Mouse (Mus musculus): ENCODE data around the gene Atf1. TPM values are rescaled to one million over a fixed set of nuclear protein-coding genes. Genes with fewer than 3 reads are reported as not detected.
A peak's percentile ranks its signal among the peaks of the same experiment; 100 is the strongest.

Gene Atf1
- 13.4 and 14.3 TPM in 2 replicates for polyA plus RNA-seq (2012; rRNA removed)

- Histone ChIP-seq H3K4me1 (ENCODE audit: control insufficient read depth, insufficient read depth, low read length) (peaks cover 7% of the 10 kb centered on the region; the same call in 1 of the 2 replicates), H3K4me3 (ENCODE audit: insufficient read depth, low read length) (peak within 1 kb of the TSS; percentile 95), H3K27ac (ENCODE audit: insufficient read depth, low read length) (peak within 1 kb of the TSS; percentile 100)
- TF ChIP-seq CTCF (IDR thresholded peaks at IDR 0.05; ENCODE audit: extremely low read depth, insufficient read depth, low read length) (no peak), POLR2A (IDR thresholded peaks at IDR 0.05; ENCODE audit: extremely low read depth, insufficient read depth, low read length) (peak; percentile 81; the same call in 1 of the 2 replicates)
Measured at GRCm38 (mm10) chr15:100227663-100228534, at the start of gene Atf1. TSS of gene Atf1 (plus strand) at chr15:100227819.

DNA sequence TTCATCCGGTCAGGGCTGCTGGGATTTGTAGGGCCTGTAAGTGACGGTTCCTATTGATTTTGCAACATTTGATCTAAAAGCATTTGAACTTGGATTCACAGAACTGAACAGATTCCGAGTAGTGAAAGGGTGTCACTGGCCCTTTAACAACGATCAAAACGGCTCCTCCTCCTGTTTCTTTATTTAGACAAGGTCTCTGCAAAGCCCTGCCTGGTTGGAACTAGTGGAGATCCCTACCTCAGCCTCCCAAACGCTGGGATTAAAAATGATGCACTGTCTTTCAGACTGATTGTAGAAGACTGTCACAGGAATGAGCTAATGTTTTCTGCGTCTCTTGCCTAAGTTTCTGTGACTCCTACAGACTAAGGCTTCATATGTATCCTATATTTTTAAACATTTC is 49.1 kb upstream of the Atf1 start:
- H3K4me1 ChIP-seq (ENCODE audit: control insufficient read depth, insufficient read depth, low read length) = peaks cover 3% of the 10 kb centered on the region; the same call in 1 of the 2 replicates
- no peak overlapping the region for H3K4me3 ChIP-seq (ENCODE audit: insufficient read depth, low read length)

DNA sequence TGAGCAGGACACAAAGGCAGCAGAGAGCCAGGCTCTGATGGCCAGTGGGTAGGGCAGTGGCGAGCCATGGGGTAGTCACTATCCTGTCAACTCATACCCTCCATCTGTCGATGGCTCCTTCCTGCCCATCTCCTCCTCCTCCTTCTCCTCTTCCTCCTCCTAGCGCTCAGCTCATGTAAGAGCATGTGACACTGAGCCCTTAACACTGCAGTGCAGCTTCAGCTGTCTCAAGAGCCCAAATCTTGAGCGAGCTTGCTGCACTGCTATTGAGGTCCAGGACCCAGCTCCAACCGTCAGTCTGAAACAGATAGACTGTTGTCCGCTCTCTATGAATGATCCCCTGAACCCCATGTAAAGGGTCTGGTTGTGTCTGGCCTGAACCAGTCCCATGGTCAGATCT is 47.9 kb upstream of the Atf1 start:
- Histone ChIP-seq H3K27ac (ENCODE audit: insufficient read depth, low read length) (0 out of 2 replicates have a peak overlapping the region, but pooled peaks have one; percentile 2), H3K4me1 (ENCODE audit: control insufficient read depth, insufficient read depth, low read length) (peaks cover 3% of the 10 kb centered on the region; the same call in 1 of the 2 replicates)

More for the DNA sequence above, 49.1 kb upstream of the Atf1 start:
- TF ChIP-seq CTCF (IDR thresholded peaks at IDR 0.05; ENCODE audit: extremely low read depth, insufficient read depth, low read length) = no peak
- TF ChIP-seq POLR2A (IDR thresholded peaks at IDR 0.05; ENCODE audit: extremely low read depth, insufficient read depth, low read length) = no peak
- no peak overlapping the region for H3K27ac ChIP-seq (ENCODE audit: insufficient read depth, low read length)

GRCm38 (mm10) chr15:100180221-100180620 is 47.4 kb upstream of the Atf1 start:
- H3K27ac ChIP-seq (ENCODE audit: insufficient read depth, low read length) = no peak overlapping the region
- peaks cover 3% of the 10 kb centered on the region; the same call in 1 of the 2 replicates for H3K4me1 ChIP-seq (ENCODE audit: control insufficient read depth, insufficient read depth, low read length)
- H3K4me3 ChIP-seq (ENCODE audit: insufficient read depth, low read length) = no peak overlapping the region
- TF ChIP-seq CTCF (IDR thresholded peaks at IDR 0.05; ENCODE audit: extremely low read depth, insufficient read depth, low read length) (no peak), POLR2A (IDR thresholded peaks at IDR 0.05; ENCODE audit: extremely low read depth, insufficient read depth, low read length) (no peak)

More for the DNA sequence above, 47.9 kb upstream of the Atf1 start:
- TF ChIP-seq POLR2A (IDR thresholded peaks at IDR 0.05; ENCODE audit: extremely low read depth, insufficient read depth, low read length) = no peak
- no peak for TF ChIP-seq CTCF (IDR thresholded peaks at IDR 0.05; ENCODE audit: extremely low read depth, insufficient read depth, low read length)
- no peak overlapping the region for H3K4me3 ChIP-seq (ENCODE audit: insufficient read depth, low read length)

DNA sequence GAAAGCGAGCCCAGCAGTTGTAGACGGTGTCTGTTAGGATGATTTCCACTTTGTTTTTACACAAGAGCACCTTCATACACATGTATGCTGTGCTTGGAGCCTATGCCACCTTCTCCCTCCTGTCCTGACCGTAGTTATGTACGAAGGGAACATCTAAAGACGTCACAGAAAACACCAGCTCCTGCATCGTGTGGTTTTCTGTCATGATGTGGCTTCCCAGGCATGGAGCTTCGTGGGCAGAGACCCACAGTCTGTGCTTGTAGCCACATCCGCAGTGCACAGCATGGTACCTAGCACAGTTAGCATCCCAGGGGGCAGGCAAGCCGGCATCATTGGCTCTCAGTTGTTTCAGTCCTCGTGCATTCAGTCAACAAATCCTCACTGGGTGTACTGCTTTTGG is 45.8 kb upstream of the Atf1 start:
- TF ChIP-seq CTCF (IDR thresholded peaks at IDR 0.05; ENCODE audit: extremely low read depth, insufficient read depth, low read length) (no peak), POLR2A (IDR thresholded peaks at IDR 0.05; ENCODE audit: extremely low read depth, insufficient read depth, low read length) (no peak)
- H3K27ac ChIP-seq (ENCODE audit: insufficient read depth, low read length) = no peak overlapping the region
- H3K4me1 ChIP-seq (ENCODE audit: control insufficient read depth, insufficient read depth, low read length) = peaks cover 3% of the 10 kb centered on the region; the same call in 1 of the 2 replicates
- no peak overlapping the region for H3K4me3 ChIP-seq (ENCODE audit: insufficient read depth, low read length)

DNA sequence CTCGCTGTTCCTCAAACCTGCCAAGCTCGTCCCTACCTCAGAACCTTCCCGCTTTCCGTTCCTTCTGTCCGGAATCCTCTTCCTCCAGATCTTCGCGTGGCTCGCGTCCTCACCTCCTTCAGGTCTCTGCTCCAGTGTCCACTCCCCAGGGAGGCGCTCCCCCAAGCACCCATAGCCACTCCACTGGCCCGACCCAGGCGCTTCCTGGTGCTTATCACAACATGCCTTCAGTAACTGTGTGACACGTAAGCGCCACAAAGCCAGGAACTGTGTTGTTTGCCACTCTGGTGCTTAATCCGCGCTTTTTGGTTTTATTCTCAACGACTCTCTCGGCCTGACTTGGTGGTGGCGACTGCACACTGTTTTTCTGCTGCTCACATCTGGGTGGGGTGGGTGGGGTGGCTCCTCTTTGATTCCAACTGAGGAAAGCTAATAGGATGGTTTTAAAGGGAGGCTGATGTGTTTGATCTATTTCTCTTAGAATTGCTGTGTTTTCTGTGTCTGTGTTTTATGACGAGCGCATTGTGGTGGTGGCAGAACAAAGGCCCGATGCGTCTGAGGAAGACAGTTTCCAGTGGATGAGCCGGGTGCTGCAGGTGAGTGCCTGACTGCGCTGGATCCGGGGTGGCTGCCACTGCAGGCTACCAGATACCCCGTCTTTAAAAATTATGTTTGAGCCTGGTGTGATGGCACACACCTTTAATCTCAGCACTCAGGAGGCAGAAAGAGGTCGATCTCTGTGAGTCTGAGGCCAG is 44.9 kb upstream of the Atf1 start:
- TF ChIP-seq CTCF (IDR thresholded peaks at IDR 0.05; ENCODE audit: extremely low read depth, insufficient read depth, low read length) (no peak), POLR2A (IDR thresholded peaks at IDR 0.05; ENCODE audit: extremely low read depth, insufficient read depth, low read length) (no peak)
- Histone ChIP-seq H3K4me1 (ENCODE audit: control insufficient read depth, insufficient read depth, low read length) (peaks cover 3% of the 10 kb centered on the region; the same call in 1 of the 2 replicates), H3K4me3 (ENCODE audit: insufficient read depth, low read length) (no peak overlapping the region), H3K27ac (ENCODE audit: insufficient read depth, low read length) (no peak overlapping the region)

- H3K4me3 ChIP-seq (ENCODE audit: insufficient read depth, low read length) = no peak overlapping the region
- peaks cover 3% of the 10 kb centered on the region; the same call in 1 of the 2 replicates for H3K4me1 ChIP-seq (ENCODE audit: control insufficient read depth, insufficient read depth, low read length)
- no peak overlapping the region for H3K27ac ChIP-seq (ENCODE audit: insufficient read depth, low read length)
- TF ChIP-seq CTCF (IDR thresholded peaks at IDR 0.05; ENCODE audit: extremely low read depth, insufficient read depth, low read length) (no peak), POLR2A (IDR thresholded peaks at IDR 0.05; ENCODE audit: extremely low read depth, insufficient read depth, low read length) (no peak)
Measured at GRCm38 (mm10) chr15:100183510-100183909, 44.1 kb upstream of the Atf1 start.

GRCm38 (mm10) chr15:100184821-100185496 is 42.7 kb upstream of the Atf1 start:
- Histone ChIP-seq H3K4me1 (ENCODE audit: control insufficient read depth, insufficient read depth, low read length) (no peaks in the 10 kb centered on the region; the same call in 1 of the 2 replicates), H3K4me3 (ENCODE audit: insufficient read depth, low read length) (no peak overlapping the region), H3K27ac (ENCODE audit: insufficient read depth, low read length) (no peak overlapping the region)
- TF ChIP-seq POLR2A (IDR thresholded peaks at IDR 0.05; ENCODE audit: extremely low read depth, insufficient read depth, low read length) = no peak
- TF ChIP-seq CTCF (IDR thresholded peaks at IDR 0.05; ENCODE audit: extremely low read depth, insufficient read depth, low read length) = peak; percentile 29; the same call in 1 of the 2 replicates

DNA sequence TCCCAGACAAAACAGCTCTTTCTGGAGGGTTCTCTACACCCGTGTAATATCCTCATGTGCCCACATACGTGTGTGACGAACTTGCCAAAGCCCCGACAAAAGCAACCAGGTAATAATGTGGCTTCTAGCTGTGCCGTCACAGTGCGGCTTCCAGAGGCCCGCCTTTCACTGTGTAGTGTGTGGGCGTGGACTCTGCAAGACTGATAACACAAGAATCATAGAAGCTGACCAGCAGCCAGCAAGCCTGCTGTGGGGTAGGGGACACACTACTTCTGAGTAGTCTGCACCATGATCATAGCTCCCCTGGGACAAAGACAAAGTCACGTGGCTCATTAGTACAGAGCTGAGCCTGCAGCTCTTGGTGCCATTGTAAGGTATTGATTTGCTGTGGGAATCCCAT is 41.4 kb upstream of the Atf1 start:
- Histone ChIP-seq H3K4me1 (ENCODE audit: control insufficient read depth, insufficient read depth, low read length) (no peaks in the 10 kb centered on the region; the same call in 1 of the 2 replicates), H3K27ac (ENCODE audit: insufficient read depth, low read length) (no peak overlapping the region), H3K4me3 (ENCODE audit: insufficient read depth, low read length) (no peak overlapping the region)
- TF ChIP-seq POLR2A (IDR thresholded peaks at IDR 0.05; ENCODE audit: extremely low read depth, insufficient read depth, low read length) (no peak), CTCF (IDR thresholded peaks at IDR 0.05; ENCODE audit: extremely low read depth, insufficient read depth, low read length) (no peak)
